Mouse (Mus musculus): ENCODE measurements around the gene Ier2. TPM values are rescaled to one million over a fixed set of nuclear protein-coding genes. Genes with fewer than 3 reads are reported as not detected.

Gene Ier2
- polyA plus RNA-seq, 1 experiment from 2014 or later = 80.3 TPM

DNA sequence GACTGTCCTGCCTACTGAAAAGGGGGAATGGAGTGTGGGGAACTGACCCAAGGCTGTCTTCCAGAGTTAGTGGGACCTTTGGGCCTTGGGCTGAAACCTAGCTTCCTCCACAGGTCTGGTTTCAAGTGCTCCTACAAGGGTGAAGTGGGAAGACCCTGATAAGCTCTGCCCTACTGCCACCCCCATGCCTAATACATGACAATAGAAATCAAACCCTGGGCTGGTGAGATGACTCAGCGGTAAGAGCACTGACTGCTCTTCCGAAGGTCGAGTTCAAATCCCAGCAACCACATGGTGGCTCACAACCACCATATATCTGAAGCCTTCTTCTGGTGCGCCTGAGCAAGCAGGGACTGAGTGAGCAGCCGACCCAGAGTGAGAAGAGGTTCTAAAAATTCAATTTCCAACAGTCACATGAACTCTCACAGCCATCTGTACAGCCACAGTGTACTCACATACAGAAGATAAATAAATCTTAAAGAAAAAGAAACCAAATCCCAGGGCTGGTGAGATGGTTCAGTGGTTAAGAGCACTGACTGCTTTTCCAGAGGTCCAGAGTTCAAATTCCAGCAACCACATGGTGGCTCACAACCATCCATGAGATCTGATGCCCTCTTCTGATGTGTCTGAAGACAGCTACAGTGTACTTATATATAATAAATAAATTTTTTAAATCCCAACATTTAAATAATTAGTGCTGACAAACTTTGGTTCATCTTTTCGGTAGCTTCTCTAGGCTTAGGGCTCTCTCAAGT is 6.3 kb upstream of the Ier2 start:
- Histone ChIP-seq H3K4me2 (no peak overlapping the region), H3K27ac (no peak overlapping the region), H3K27me3 (no peaks in the 10 kb centered on the region), H3K9me3 (replicated peaks) (no peaks in the 10 kb centered on the region), H3K9ac (no peak overlapping the region), H3K36me3 (peaks cover 57% of the 10 kb centered on the region), H3K4me3 (replicated peaks) (no peak overlapping the region), H3K4me1 (peaks cover 27% of the 10 kb centered on the region)
- ATAC-seq (replicated peaks; ENCODE audit: low FRiP score) = no peak
- 75% methylated on average over 6 of the region's 6 CpGs for WGBS

GRCm38 (mm10) chr8:84668081-84668480 is 5.4 kb upstream of the Ier2 start:
- ATAC-seq (replicated peaks; ENCODE audit: low FRiP score) = no peak
- Histone ChIP-seq H3K9ac (no peak overlapping the region), H3K4me2 (no peak overlapping the region), H3K27me3 (no peaks in the 10 kb centered on the region), H3K4me1 (peaks cover 34% of the 10 kb centered on the region), H3K4me3 (replicated peaks) (no peak overlapping the region), H3K36me3 (peaks cover 49% of the 10 kb centered on the region), H3K27ac (no peak overlapping the region), H3K9me3 (replicated peaks) (no peaks in the 10 kb centered on the region)
- 88% methylated on average over 1 of the region's 1 CpGs for WGBS

GRCm38 (mm10) chr8:84665385-84665893 is 2.8 kb upstream of the Ier2 start:
- peak overlapping the region; percentile 75 for H3K4me2 ChIP-seq
- peaks cover 24% of the 10 kb centered on the region for H3K36me3 ChIP-seq
- peaks cover 34% of the 10 kb centered on the region for H3K4me1 ChIP-seq
- ATAC-seq (replicated peaks; ENCODE audit: low FRiP score) = peak; percentile 1; the same call in 1 of the 2 replicates
- H3K27me3 ChIP-seq = no peaks in the 10 kb centered on the region
- H3K9ac ChIP-seq = peak overlapping the region; percentile 75
- H3K27ac ChIP-seq = peak overlapping the region; percentile 97
- H3K4me3 ChIP-seq (replicated peaks) = peak overlapping the region; percentile 74
- no peaks in the 10 kb centered on the region for H3K9me3 ChIP-seq (replicated peaks)
- 3% methylated on average over 14 of the region's 14 CpGs for WGBS

GRCm38 (mm10) chr8:84664566-84665384 is 2.1 kb upstream of the Ier2 start:
- Histone ChIP-seq H3K9me3 (replicated peaks) (no peaks in the 10 kb centered on the region), H3K27ac (peak overlapping the region; percentile 97), H3K9ac (peak overlapping the region; percentile 75), H3K4me1 (peaks cover 35% of the 10 kb centered on the region), H3K4me3 (replicated peaks) (peak overlapping the region; percentile 74), H3K27me3 (no peaks in the 10 kb centered on the region), H3K36me3 (peaks cover 19% of the 10 kb centered on the region), H3K4me2 (peak overlapping the region; percentile 75)
- ATAC-seq (replicated peaks; ENCODE audit: low FRiP score) = peak; percentile 24
- WGBS = under 1% methylated on average over 29 of the region's 29 CpGs

DNA sequence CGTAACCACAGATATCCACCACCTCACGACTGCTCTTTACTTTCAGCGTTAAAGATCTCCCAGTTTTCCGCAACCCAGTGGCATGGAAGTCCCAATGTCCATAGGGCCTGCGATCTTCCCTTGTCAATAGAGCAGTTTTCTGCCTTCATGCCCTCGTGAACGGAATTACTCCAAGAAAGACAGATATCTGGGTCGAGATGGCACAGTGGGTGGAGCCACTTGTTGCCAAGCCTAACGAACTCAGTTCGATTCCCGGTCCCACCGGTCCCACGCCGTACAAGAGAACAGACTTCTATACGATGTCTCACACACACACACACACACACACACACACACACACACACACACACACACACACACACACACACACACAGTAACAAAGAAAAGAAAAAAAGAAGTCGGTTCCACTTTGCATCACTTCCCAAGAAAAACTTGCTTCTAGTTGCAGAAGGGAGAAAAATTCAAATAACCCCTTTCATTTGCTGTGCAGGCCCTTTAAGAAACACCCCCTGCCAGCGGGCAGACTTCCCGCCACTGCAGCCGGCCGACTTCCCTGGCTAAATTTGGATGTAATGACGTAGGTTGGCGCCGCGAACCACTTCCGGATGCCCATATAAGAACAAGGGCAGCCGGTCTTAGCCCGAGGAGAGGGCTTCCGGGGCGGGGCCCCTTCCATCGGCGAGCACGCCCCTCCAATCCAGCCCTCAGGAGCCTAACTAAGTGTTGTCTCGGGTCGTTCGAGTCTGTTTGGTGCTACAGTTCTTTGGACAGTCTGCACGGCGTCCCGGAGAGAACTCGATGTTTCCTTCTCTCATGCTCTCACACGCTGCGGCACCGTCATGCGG is 1.1 kb upstream of the Ier2 start:
- ATAC-seq (replicated peaks; ENCODE audit: low FRiP score) = peak; percentile 86
- Histone ChIP-seq H3K27ac (peak overlapping the region; percentile 97), H3K27me3 (no peaks in the 10 kb centered on the region), H3K4me2 (peak overlapping the region; percentile 75), H3K4me3 (replicated peaks) (peak overlapping the region; percentile 74), H3K36me3 (peaks cover 8% of the 10 kb centered on the region), H3K4me1 (peaks cover 45% of the 10 kb centered on the region), H3K9me3 (replicated peaks) (no peaks in the 10 kb centered on the region), H3K9ac (peak overlapping the region; percentile 75)
- 2% methylated on average over 43 of the region's 43 CpGs for WGBS

DNA sequence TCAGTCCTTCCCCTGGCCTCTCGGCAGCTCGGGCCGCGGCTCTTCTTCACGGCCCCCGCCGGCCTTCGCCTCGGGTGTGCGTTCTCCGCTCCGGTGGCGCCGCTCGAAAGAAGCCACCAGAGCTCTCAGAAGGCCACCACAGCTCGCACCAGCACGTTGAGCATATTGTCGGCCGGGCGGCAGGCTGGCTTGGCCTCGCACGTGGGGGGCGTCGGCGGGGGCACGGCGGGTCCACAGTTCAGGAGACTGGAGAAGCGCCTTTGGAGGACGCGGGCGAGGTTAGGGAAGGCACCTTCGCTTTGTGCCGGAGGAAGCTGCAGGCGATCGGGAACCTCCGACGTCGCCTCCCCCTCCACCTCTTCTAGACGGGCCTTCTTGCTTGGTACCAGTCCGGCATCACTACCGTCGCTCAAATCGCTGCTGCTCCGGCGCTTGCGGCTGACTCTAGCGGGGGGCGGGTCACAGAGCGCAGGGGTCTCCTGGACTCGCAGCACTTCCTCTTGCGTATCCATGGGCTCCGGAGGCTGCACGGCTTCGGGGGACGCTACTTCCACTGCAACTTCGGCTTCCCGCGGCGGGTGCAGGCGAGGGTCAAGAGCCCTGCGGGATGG is 586 bp downstream of the Ier2 start:
- WGBS = under 1% methylated on average over 61 of the region's 61 CpGs

DNA sequence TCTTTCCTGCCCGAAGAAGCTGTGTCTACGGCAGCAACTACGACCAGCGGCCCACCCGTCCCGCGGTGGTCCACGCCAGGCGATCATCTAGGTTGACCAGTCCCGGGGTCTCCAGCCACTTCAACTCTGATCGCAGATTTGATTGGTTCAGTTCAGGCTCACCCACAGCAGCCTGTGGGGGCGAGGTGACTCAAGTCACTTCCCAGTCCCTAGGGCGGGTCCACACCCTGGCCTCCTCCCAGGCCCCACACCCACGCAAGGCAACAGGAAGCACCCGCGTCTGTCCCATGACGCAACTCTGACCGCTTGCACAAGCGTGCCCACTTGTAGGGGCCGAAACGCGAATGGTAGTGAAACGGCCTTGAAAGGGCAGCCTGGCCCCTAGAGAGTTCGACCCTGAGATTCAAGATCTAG is 1.2 kb downstream of the Ier2 start:
- under 1% methylated on average over 24 of the region's 24 CpGs for WGBS
- H3K4me3 ChIP-seq (replicated peaks) = peak overlapping the region; percentile 74
- no peaks in the 10 kb centered on the region for H3K27me3 ChIP-seq
- peak overlapping the region; percentile 75 for H3K4me2 ChIP-seq
- H3K27ac ChIP-seq = peak overlapping the region; percentile 97
- peaks cover 66% of the 10 kb centered on the region for H3K4me1 ChIP-seq
- H3K9me3 ChIP-seq (replicated peaks) = no peaks in the 10 kb centered on the region
- H3K36me3 ChIP-seq = no peaks in the 10 kb centered on the region
- peak; percentile 16 for ATAC-seq (replicated peaks; ENCODE audit: low FRiP score)
- H3K9ac ChIP-seq = peak overlapping the region; percentile 88

More for the DNA sequence above, 586 bp downstream of the Ier2 start:
- H3K9ac ChIP-seq = peak overlapping the region; percentile 88
- no peak for ATAC-seq (replicated peaks; ENCODE audit: low FRiP score)
- no peaks in the 10 kb centered on the region for H3K9me3 ChIP-seq (replicated peaks)
- H3K27ac ChIP-seq = peak overlapping the region; percentile 97
- H3K4me1 ChIP-seq = peaks cover 60% of the 10 kb centered on the region
- peak overlapping the region; percentile 74 for H3K4me3 ChIP-seq (replicated peaks)
- peak overlapping the region; percentile 75 for H3K4me2 ChIP-seq
- no peaks in the 10 kb centered on the region for H3K36me3 ChIP-seq
- H3K27me3 ChIP-seq = no peaks in the 10 kb centered on the region

DNA sequence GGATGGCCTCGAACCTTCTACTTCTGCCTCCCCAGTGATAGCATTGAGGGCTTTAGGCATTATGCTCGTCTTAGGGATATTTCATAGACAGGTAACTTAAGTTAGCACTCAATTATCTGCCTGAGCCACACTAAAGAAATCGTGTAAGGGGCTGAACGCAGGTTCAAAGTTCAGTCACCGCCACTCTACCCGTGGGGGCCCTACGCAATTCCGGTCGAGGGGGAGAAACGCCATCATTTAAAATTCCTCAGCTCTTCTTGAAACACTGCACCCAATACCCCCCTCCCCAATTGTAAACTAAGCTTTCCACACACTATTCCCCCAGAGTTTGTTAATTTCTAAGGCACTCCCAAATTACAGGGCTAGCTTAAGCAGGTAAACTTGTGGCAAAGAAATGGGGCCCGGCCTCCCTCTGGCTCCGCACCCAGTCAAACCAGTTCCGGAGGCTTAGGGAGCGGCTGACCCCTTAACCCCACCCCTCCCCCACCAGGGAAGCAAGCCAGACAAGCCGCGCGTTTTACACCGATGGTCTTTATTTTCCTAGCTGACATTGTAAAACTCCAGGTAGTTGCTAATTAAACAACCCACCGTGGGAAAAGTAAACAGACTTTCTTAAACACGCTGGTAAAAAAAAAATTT is 1.7 kb downstream of the Ier2 start:
- Histone ChIP-seq H3K4me3 (replicated peaks) (peak overlapping the region; percentile 74), H3K36me3 (no peaks in the 10 kb centered on the region), H3K9ac (peak overlapping the region; percentile 88), H3K27ac (peak overlapping the region; percentile 97), H3K9me3 (replicated peaks) (no peaks in the 10 kb centered on the region), H3K4me1 (peaks cover 67% of the 10 kb centered on the region), H3K4me2 (peak overlapping the region; percentile 75), H3K27me3 (no peaks in the 10 kb centered on the region)
- WGBS = 1% methylated on average over 20 of the region's 20 CpGs
- ATAC-seq (replicated peaks; ENCODE audit: low FRiP score) = no peak

GRCm38 (mm10) chr8:84659936-84660818 is 2.5 kb downstream of the Ier2 start:
- peaks cover 69% of the 10 kb centered on the region for H3K4me1 ChIP-seq
- WGBS = under 1% methylated on average over 33 of the region's 33 CpGs
- ATAC-seq (replicated peaks; ENCODE audit: low FRiP score) = peak; percentile 10; the same call in 1 of the 2 replicates

GRCm38 (mm10) chr8:84658951-84659350 is 3.7 kb downstream of the Ier2 start:
- Histone ChIP-seq H3K9me3 (replicated peaks) (no peaks in the 10 kb centered on the region), H3K27ac (peak overlapping the region; percentile 97), H3K4me2 (0 out of 2 replicates have a peak overlapping the region, but pooled peaks have one; percentile 75), H3K36me3 (no peaks in the 10 kb centered on the region), H3K27me3 (no peaks in the 10 kb centered on the region), H3K9ac (no peak overlapping the region), H3K4me3 (replicated peaks) (no peak overlapping the region), H3K4me1 (peaks cover 73% of the 10 kb centered on the region)
- no peak for ATAC-seq (replicated peaks; ENCODE audit: low FRiP score)
- WGBS = 74% methylated on average over 1 of the region's 1 CpGs

More at GRCm38 (mm10) chr8:84659936-84660818, 2.5 kb downstream of the Ier2 start:
- Histone ChIP-seq H3K9ac (peak overlapping the region; percentile 88), H3K27me3 (no peaks in the 10 kb centered on the region), H3K36me3 (no peaks in the 10 kb centered on the region), H3K27ac (peak overlapping the region; percentile 97), H3K4me2 (peak overlapping the region; percentile 75), H3K9me3 (replicated peaks) (no peaks in the 10 kb centered on the region), H3K4me3 (replicated peaks) (peak overlapping the region; percentile 74)

Data from kidney, embryonic 15.5 days (tissue).